Mouse (Mus musculus): ENCODE measurements around the gene Noxo1. TPM values are rescaled to one million over a fixed set of nuclear protein-coding genes. Genes with fewer than 3 reads are reported as not detected.
"Not testable (repeated sequence)": the region's sequence is repeated elsewhere in the genome, so short reads cannot be mapped to it uniquely, and the experiment has no call there.

Noxo1 gene
- total RNA-seq, 2 experiments from 2014 or later = 4.8 to 5.0 TPM

- DNase-seq (ENCODE audit: low spot score in 2 of 2) = peak; percentile 96 to 98
Observed at GRCm38 (mm10) chr17:24719494-24720222, 23.6 kb downstream of the Noxo1 start.

DNA sequence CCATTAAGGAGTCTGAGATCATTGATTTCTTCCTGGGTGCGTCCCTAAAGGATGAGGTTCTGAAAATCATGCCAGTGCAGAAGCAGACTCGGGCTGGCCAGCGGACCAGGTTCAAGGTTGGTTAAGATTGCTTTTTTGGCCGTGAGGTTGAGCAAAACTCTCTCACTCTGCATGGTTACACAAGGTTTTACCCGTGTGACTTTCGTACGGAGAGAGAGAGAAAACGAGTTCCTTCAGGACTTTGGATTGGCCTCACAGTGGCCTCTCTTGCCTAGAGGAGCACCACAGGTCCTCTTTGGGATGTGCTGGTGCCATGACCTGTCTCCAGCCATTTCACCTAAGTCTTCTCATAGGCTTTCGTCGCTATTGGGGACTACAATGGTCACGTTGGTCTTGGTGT is 24.6 kb downstream of the Noxo1 start:
- DNase-seq (ENCODE audit: low spot score in 2 of 2) = not testable (repeated sequence)

- DNase-seq (ENCODE audit: low spot score in 2 of 2) = not testable (repeated sequence)
Observed at GRCm38 (mm10) chr17:24721383-24721955, 25.4 kb downstream of the Noxo1 start.

GRCm38 (mm10) chr17:24722220-24722924 is 26.3 kb downstream of the Noxo1 start:
- no peak for DNase-seq (ENCODE audit: low spot score in 2 of 2)

GRCm38 (mm10) chr17:24723122-24723880 is 27.3 kb downstream of the Noxo1 start:
- DNase-seq (ENCODE audit: low spot score in 2 of 2) = no peak

DNA sequence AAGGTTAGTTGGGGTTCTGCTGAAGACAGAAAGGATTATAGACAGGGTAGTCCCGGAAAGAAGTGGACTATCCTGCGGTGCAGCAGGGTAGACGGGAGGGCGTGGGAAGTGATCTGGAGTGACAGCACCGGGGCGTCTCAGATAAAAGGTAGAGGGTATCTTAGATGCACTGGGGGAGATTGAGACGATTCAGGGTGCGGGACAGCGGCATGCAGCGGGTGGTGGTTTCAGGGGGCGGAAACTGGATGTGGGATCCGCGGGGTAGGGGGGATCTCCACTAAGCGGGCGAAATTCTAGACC is 27.8 kb downstream of the Noxo1 start:
- DNase-seq (ENCODE audit: low spot score in 2 of 2) = no peak

DNA sequence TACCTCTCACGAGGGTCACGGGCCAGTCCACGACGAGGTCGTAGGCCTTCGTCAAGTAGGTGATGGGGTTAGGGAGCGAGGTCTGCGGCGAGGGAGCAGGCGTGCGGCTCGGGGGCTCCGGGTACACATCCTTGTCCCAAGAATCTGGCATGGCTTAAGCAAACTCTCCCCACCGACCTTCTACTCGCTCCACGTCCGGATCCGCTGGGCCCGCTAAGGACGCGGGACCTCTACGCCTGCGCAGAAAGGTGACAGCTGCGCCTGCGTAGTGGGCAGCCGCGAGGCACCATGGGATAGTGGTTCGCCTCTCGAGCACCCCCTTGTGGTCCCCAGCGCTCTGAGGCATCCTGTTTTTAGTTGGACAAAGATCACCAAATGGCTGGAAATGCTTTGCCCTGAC is 28.1 kb downstream of the Noxo1 start, which contains the start of gene Ndufb10:
Ndufb10 (minus strand) TSS at position 295 of the 400 bp plus-strand sequence.
- DNase-seq (ENCODE audit: low spot score in 2 of 2) = peak; percentile 98 to 99

- DNase-seq (ENCODE audit: low spot score in 2 of 2) = no peak
Observed at GRCm38 (mm10) chr17:24725637-24726390, 29.8 kb downstream of the Noxo1 start.

DNA sequence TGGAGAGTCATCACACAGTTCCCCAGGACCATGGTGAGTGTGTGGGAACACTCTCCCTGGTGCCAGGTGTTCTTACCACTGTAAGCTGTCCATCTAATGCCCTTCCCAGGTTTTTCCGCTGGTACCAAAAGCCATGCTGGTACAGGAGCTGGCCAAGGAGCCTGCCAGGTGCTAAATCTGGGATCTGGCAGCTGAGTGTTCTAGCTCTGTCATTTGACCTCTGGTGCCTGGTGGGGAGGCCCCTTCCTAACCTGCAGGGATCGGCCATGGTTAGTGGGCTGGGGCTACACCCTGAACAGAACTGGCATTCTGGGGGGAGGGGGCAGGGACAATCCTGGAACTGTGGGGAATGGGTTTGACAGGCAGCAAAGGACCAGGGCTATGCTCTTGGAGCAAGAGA is 31.6 kb downstream of the Noxo1 start, which contains the start of gene Rpl3l:
Rpl3l (plus strand) TSS at position 203 of the 400 bp plus-strand sequence.
- no peak for DNase-seq (ENCODE audit: low spot score in 2 of 2)

DNA sequence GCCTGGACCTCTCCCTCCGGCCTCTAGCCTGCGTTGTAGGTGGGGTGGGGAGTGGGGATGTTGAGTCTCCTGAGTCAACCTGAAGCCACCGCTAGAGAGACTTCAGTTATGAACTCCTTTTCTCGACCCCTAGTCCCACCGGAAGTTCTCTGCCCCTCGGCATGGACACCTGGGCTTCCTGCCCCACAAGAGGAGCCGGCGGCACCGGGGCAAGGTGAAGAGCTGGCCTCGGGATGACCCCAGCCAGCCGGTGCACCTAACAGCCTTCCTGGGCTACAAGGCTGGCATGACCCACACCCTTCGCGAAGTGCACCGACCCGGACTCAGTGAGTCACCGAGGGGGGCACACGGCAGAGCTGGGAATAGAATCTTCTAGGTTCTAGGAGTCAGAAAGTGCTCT is 32.1 kb downstream of the Noxo1 start:
- DNase-seq (ENCODE audit: low spot score in 2 of 2) = no peak

GRCm38 (mm10) chr17:24729067-24729466 is 33.0 kb downstream of the Noxo1 start:
- no peak for DNase-seq (ENCODE audit: low spot score in 2 of 2)

GRCm38 (mm10) chr17:24730787-24731186 is 34.8 kb downstream of the Noxo1 start:
- DNase-seq (ENCODE audit: low spot score in 2 of 2) = no peak

- DNase-seq (ENCODE audit: low spot score in 2 of 2) = no peak
Observed at GRCm38 (mm10) chr17:24732233-24732935, 36.4 kb downstream of the Noxo1 start.

DNA sequence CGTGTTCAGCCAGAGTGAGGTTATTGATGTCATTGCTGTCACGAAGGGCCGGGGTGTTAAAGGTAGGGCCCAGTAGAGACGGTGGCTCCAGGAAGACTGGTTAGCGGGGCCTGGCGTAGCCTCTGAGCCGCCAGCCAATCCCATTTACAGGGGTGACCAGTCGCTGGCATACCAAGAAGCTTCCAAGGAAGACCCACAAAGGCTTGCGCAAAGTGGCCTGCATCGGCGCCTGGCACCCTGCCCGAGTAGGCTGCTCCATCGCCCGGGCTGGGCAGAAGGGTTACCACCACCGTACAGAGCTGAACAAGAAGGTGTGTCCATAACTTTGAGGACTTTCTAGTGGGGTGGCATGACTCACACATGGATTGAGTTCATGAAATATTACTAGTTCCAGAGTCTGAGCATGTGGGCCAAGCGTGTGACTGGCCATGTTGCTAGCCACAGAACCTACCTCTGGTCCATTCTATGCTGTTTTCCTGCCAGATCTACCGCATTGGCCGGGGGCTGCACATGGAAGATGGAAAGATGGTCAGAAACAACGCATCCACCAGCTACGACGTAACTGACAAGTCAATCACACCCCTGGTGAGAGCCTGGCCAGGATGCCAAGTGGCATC is 37.5 kb downstream of the Noxo1 start:
- no peak for DNase-seq (ENCODE audit: low spot score in 2 of 2)

DNA sequence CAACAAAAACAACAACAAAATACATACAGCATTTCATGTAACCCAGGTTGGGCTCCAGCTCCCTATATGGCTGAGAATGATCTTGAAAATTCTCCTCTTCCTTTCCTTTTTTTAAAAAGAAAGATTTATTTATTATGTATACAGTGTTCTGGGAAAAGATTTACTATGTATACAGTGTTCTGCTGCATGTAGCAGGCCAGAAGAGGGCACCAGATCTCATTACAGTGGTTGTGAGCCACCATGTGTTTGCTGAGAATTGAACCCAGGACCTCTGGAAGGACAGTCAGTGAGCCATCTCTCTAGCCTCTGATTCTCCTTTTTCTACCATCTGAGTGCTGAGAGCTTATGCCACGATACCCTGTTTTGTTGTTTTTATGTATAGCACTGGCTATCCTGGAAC is 38.5 kb downstream of the Noxo1 start:
- no peak for DNase-seq (ENCODE audit: low spot score in 2 of 2)

GRCm38 (mm10) chr17:24735446-24735845 is 39.4 kb downstream of the Noxo1 start:
- DNase-seq (ENCODE audit: low spot score in 2 of 2) = no peak

GRCm38 (mm10) chr17:24736330-24737051 is 40.5 kb downstream of the Noxo1 start, which contains the start of gene Msrb1:
TSS of gene Msrb1 (plus strand) at chr17:24736642.
- DNase-seq (ENCODE audit: low spot score in 2 of 2) = peak; percentile 86 to 91

GRCm38 (mm10) chr17:24737135-24737810 is 41.2 kb downstream of the Noxo1 start:
- DNase-seq (ENCODE audit: low spot score in 2 of 2) = no peak

Data from layer of hippocampus, postnatal 10 days (tissue).